9 mouse cellular contexts compared by ENCODE assay signal in the genomic region with DNA sequence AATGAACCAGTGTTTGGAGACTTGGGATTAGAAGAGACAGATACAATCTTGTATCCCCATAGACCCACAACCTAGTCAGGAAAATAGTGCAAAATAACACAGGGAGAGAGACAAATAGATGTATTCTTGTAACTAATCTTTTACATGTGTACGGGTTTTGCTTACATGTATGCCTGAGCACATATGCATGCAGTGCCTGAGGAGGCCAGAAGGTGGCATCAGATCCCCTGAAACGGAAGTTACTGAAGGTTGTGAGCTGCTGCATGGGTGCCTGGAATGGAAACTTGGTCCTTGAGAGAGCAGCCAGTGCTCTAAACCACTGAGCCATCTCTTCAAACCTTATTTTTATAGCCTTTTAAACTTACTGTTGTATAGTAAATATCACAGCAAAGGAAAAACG. TPM values are rescaled to one million over a fixed set of nuclear protein-coding genes. Genes with fewer than 3 reads are reported as not detected.
DNase-seq lines count a peak whose midpoint lies in the region; ATAC-seq and TF ChIP-seq lines count a peak whose summit lies in the region.
"Had no signal": no experiment of that assay in that cellular context is flagged by ENCODE, and none has a peak within 500 bp of the region (broad histone marks: within the 10 kb centered on the region; RNA-seq: fewer than 3 reads in every experiment).

No protein-coding gene starts in this region.

- no peaks in the 10 kb centered on the region for H3K4me1 ChIP-seq in hindbrain, postnatal 0 days (ENCODE audit: insufficient read depth, low read length)
- H3K4me1 ChIP-seq in hindbrain, embryonic 12.5 days, result no peaks in the 10 kb centered on the region
- no peaks in the 10 kb centered on the region for H3K4me1 ChIP-seq in forebrain, embryonic 11.5 days (replicated peaks; ENCODE audit: control insufficient read depth, insufficient read depth, low read length)

- no peaks in the 10 kb centered on the region for H3K27me3 ChIP-seq in hindbrain, postnatal 0 days (ENCODE audit: insufficient read depth, low read length)
- no peaks in the 10 kb centered on the region for H3K27me3 ChIP-seq in hindbrain, embryonic 12.5 days
- no peaks in the 10 kb centered on the region for H3K27me3 ChIP-seq in forebrain, embryonic 11.5 days (ENCODE audit: control insufficient read depth, insufficient read depth, low read length)

- no peak overlapping the region for H3K9ac ChIP-seq in hindbrain, postnatal 0 days (replicated peaks; ENCODE audit: low read length)
- no peak overlapping the region for H3K9ac ChIP-seq in hindbrain, embryonic 12.5 days
- H3K9ac ChIP-seq in forebrain, embryonic 11.5 days (ENCODE audit: low read length), result no peak overlapping the region

- H3K4me2 ChIP-seq in hindbrain, postnatal 0 days (ENCODE audit: low read depth, low read length), result no peak overlapping the region
- no peak overlapping the region for H3K4me2 ChIP-seq in hindbrain, embryonic 12.5 days (replicated peaks)
- H3K4me2 ChIP-seq in forebrain, embryonic 11.5 days (ENCODE audit: low read depth, low read length, severe bottlenecking), result no peak overlapping the region
- H3K4me2 ChIP-seq: heart, embryonic 11.5 days had no signal

- no peak overlapping the region for H3K27ac ChIP-seq in hindbrain, postnatal 0 days
- no peak overlapping the region for H3K27ac ChIP-seq in hindbrain, embryonic 12.5 days
- H3K27ac ChIP-seq in forebrain, embryonic 11.5 days (ENCODE audit: low read depth, low read length), result no peak overlapping the region

- H3K9me3 ChIP-seq in hindbrain, postnatal 0 days (ENCODE audit: low read length), result no peaks in the 10 kb centered on the region
- H3K9me3 ChIP-seq in hindbrain, embryonic 12.5 days (replicated peaks), result no peaks in the 10 kb centered on the region
- H3K9me3 ChIP-seq in forebrain, embryonic 11.5 days (ENCODE audit: control insufficient read depth, low read length), result no peaks in the 10 kb centered on the region

- peak; percentile 62 for TF ChIP-seq CTCF in hindbrain, postnatal 0 days (IDR thresholded peaks at IDR 0.05; ENCODE audit: low read depth)

- peak; percentile 53 for DNase-seq in hindbrain, postnatal 0 days (ENCODE audit: low spot score)
- peak; percentile 22 for DNase-seq in urinary bladder, postnatal 14 days (ENCODE audit: low spot score)
- DNase-seq in urinary bladder, postnatal 25 days (ENCODE audit: low spot score), result no peak
- peak; percentile 66 for DNase-seq in induced T-regulatory cell, adult 2 months (ENCODE audit: low read depth)
- DNase-seq in ovary, postnatal 10 days (ENCODE audit: low spot score), result no peak
- no peak for DNase-seq in forebrain, embryonic 11.5 days (ENCODE audit: low spot score)
- DNase-seq in cerebellum, adult 11-12 months, result no peak

- no peak overlapping the region for H3K4me3 ChIP-seq in hindbrain, postnatal 0 days (ENCODE audit: low read length)
- H3K4me3 ChIP-seq in hindbrain, embryonic 12.5 days, result no peak overlapping the region
- no peak overlapping the region for H3K4me3 ChIP-seq in forebrain, embryonic 11.5 days (ENCODE audit: low read depth, low read length)

- ATAC-seq in hindbrain, postnatal 0 days, result no peak
- no peak for ATAC-seq in hindbrain, embryonic 12.5 days (ENCODE audit: low FRiP score)
- ATAC-seq in forebrain, embryonic 11.5 days (replicated peaks; ENCODE audit: low FRiP score), result no peak

- WGBS in hindbrain, postnatal 0 days, result 81% methylated on average over 3 of the region's 3 CpGs
- 79% methylated on average over 3 of the region's 3 CpGs for WGBS in hindbrain, embryonic 12.5 days
- 81% methylated on average over 3 of the region's 3 CpGs for WGBS in forebrain, embryonic 11.5 days

- peaks cover 35% of the 10 kb centered on the region for H3K36me3 ChIP-seq in hindbrain, postnatal 0 days (ENCODE audit: insufficient read depth, low read length)
- H3K36me3 ChIP-seq in hindbrain, embryonic 12.5 days, result peaks cover 60% of the 10 kb centered on the region
- peaks cover 2% of the 10 kb centered on the region; the same call in 1 of the 2 replicates for H3K36me3 ChIP-seq in forebrain, embryonic 11.5 days (ENCODE audit: control insufficient read depth, insufficient read depth, low read length)

RNA-seq across cellular contexts. Expression of a gene that starts 12.6 kb away (rescaled TPM):
- total RNA-seq in hindbrain, postnatal 0 days (2014; rRNA removed), result 57.7 and 60.9 TPM in 2 replicates
- 34.1 and 35.9 TPM in 2 replicates for polyA plus RNA-seq in hindbrain, postnatal 0 days (2015; fragmentation: Nextera tagmentation; extraction: Ambion mirVana)
- 23.4 and 24.1 TPM in 2 replicates for polyA plus RNA-seq in hindbrain, embryonic 12.5 days (2016; fragmentation: Nextera tagmentation; extraction: Ambion mirVana)
- polyA plus RNA-seq in forebrain, embryonic 11.5 days (2014; fragmentation: Nextera tagmentation; extraction: Ambion mirVana), result 16.7 and 16.8 TPM in 2 replicates

RNA-seq across cellular contexts. Expression of a gene that starts 22.5 kb away (rescaled TPM):
- 20.9 and 21.8 TPM in 2 replicates for total RNA-seq in hindbrain, postnatal 0 days (2014; rRNA removed)
- 10.5 and 11.3 TPM in 2 replicates for polyA plus RNA-seq in hindbrain, postnatal 0 days (2015; fragmentation: Nextera tagmentation; extraction: Ambion mirVana)
- polyA plus RNA-seq in hindbrain, embryonic 12.5 days (2016; fragmentation: Nextera tagmentation; extraction: Ambion mirVana), result 23.5 and 25.4 TPM in 2 replicates
- 30.9 and 33.9 TPM in 2 replicates for polyA plus RNA-seq in forebrain, embryonic 11.5 days (2014; fragmentation: Nextera tagmentation; extraction: Ambion mirVana)

RNA-seq across cellular contexts. Expression of a gene that starts 30.3 kb away (rescaled TPM):
- 1.5 TPM in 2 replicates for total RNA-seq in hindbrain, postnatal 0 days (2014; rRNA removed)
- polyA plus RNA-seq in hindbrain, postnatal 0 days (2015; fragmentation: Nextera tagmentation; extraction: Ambion mirVana), result 0.71 and 0.86 TPM in 2 replicates
- 0.52 and 0.59 TPM in 2 replicates for polyA plus RNA-seq in hindbrain, embryonic 12.5 days (2016; fragmentation: Nextera tagmentation; extraction: Ambion mirVana)
- 0.05 and 0.08 TPM in 2 replicates for polyA plus RNA-seq in forebrain, embryonic 11.5 days (2014; fragmentation: Nextera tagmentation; extraction: Ambion mirVana)
- polyA plus RNA-seq: heart, embryonic 11.5 days had no signal

RNA-seq across cellular contexts. Expression of a gene that starts 51.2 kb away (rescaled TPM):
- total RNA-seq in hindbrain, postnatal 0 days (2014; rRNA removed), result 20.3 and 27.5 TPM in 2 replicates
- 19.1 and 19.8 TPM in 2 replicates for polyA plus RNA-seq in hindbrain, postnatal 0 days (2015; fragmentation: Nextera tagmentation; extraction: Ambion mirVana)
- 22.3 and 24.6 TPM in 2 replicates for polyA plus RNA-seq in hindbrain, embryonic 12.5 days (2016; fragmentation: Nextera tagmentation; extraction: Ambion mirVana)
- 24.5 TPM in 2 replicates for polyA plus RNA-seq in forebrain, embryonic 11.5 days (2014; fragmentation: Nextera tagmentation; extraction: Ambion mirVana)

Comparison
In these comparisons a context has a peak if more than half of its experiments do, and no peak if none do; other contexts are left out.
1. DNase-seq: peak in hindbrain, postnatal 0 days (single experiment), urinary bladder, postnatal 14 days (single experiment) and induced T-regulatory cell, adult 2 months (single experiment); none in urinary bladder, postnatal 25 days (single experiment), ovary, postnatal 10 days (single experiment), forebrain, embryonic 11.5 days (single experiment) and cerebellum, adult 11-12 months (single experiment).